Mouse (Mus musculus) lung, postnatal 4 days (tissue): ENCODE data around the gene Mfsd9.
A peak's percentile ranks its signal among the peaks of the same experiment; 100 is the strongest.

Experiments used
- DNase-seq, 2 experiments: peaks; one replicate each; pipeline ENCODE4 v3.0.0; 2021

Mfsd9 gene

GRCm38 (mm10) chr1:40790324-40791141 lies at the start of gene Mfsd9:
Mfsd9 (minus strand) TSS chr1:40790687.
- DNase-seq = peak; percentile 91 to 95

- DNase-seq = no peak
These were observed 45.0 kb upstream of the Mfsd9 start for GRCm38 (mm10) chr1:40835468-40835867.

GRCm38 (mm10) chr1:40830712-40831507 lies 40.4 kb upstream of the Mfsd9 start:
- DNase-seq = no peak

GRCm38 (mm10) chr1:40829213-40829914 lies 38.9 kb upstream of the Mfsd9 start:
- DNase-seq = no peak

GRCm38 (mm10) chr1:40825826-40826225 lies 35.3 kb upstream of the Mfsd9 start:
- no peak for DNase-seq

GRCm38 (mm10) chr1:40824936-40825335 lies 34.4 kb upstream of the Mfsd9 start:
- no peak for DNase-seq

GRCm38 (mm10) chr1:40824517-40824916 lies 34.0 kb upstream of the Mfsd9 start:
- no peak for DNase-seq

GRCm38 (mm10) chr1:40815071-40815845 lies 24.8 kb upstream of the Mfsd9 start:
- peak in 1 of 2 experiments; percentile 35 for DNase-seq

GRCm38 (mm10) chr1:40808643-40809042 lies 18.2 kb upstream of the Mfsd9 start:
- DNase-seq = no peak

GRCm38 (mm10) chr1:40805891-40806290 lies 15.4 kb upstream of the Mfsd9 start:
- DNase-seq = no peak

GRCm38 (mm10) chr1:40805351-40805750 lies 14.9 kb upstream of the Mfsd9 start, which contains the start of gene Tmem182:
Tmem182 (plus strand) TSS chr1:40805601.
- no peak for DNase-seq

GRCm38 (mm10) chr1:40804118-40804517 lies 13.6 kb upstream of the Mfsd9 start:
- no peak for DNase-seq

- DNase-seq = peak in 1 of 2 experiments; percentile 47
These were observed 12.3 kb upstream of the Mfsd9 start for GRCm38 (mm10) chr1:40802759-40803158.

GRCm38 (mm10) chr1:40800908-40801307 lies 10.4 kb upstream of the Mfsd9 start:
- no peak for DNase-seq

GRCm38 (mm10) chr1:40799121-40799520 lies 8.6 kb upstream of the Mfsd9 start:
- DNase-seq = no peak

- DNase-seq = peak; percentile 29 to 65
These were observed 6.9 kb upstream of the Mfsd9 start for GRCm38 (mm10) chr1:40797348-40797747.

- no peak for DNase-seq
These were observed 5.0 kb upstream of the Mfsd9 start for GRCm38 (mm10) chr1:40795508-40795907.

- DNase-seq = no peak
These were observed 737 bp downstream of the Mfsd9 start for GRCm38 (mm10) chr1:40789666-40790233.

- DNase-seq = no peak
These were observed 1.5 kb downstream of the Mfsd9 start for GRCm38 (mm10) chr1:40788956-40789355.

- DNase-seq = no peak
These were observed 4.5 kb downstream of the Mfsd9 start for GRCm38 (mm10) chr1:40785876-40786445.

GRCm38 (mm10) chr1:40784306-40784705 lies 6.2 kb downstream of the Mfsd9 start:
- DNase-seq = no peak

GRCm38 (mm10) chr1:40783450-40783849 lies 7.0 kb downstream of the Mfsd9 start:
- no peak for DNase-seq
